Mouse (Mus musculus): ENCODE data around the gene Atp6v1g2.

GRCm38 (mm10) chr17:35249451-35250197 lies 16.2 kb downstream of the Atp6v1g2 start:
- TF ChIP-seq CTCF (IDR thresholded peaks at IDR 0.05; ENCODE audit: extremely low read depth, insufficient read depth, low read length) = no peak
- TF ChIP-seq POLR2A (IDR thresholded peaks at IDR 0.05; ENCODE audit: extremely low read depth, insufficient read depth, low read length) = no peak
